Mouse (Mus musculus) layer of hippocampus, adult 18-20 months (tissue): ENCODE results near the gene Ap3m1. TPM values are rescaled to one million over a fixed set of nuclear protein-coding genes. Genes with fewer than 3 reads are reported as not detected.
"Not testable (repeated sequence)": the region's sequence is repeated elsewhere in the genome, so short reads cannot be mapped to it uniquely, and the experiment has no call there.

Experiments used
- DNase-seq, 2 experiments: peaks; one replicate each; pipeline ENCODE4 v3.0.0; 2022; ENCODE audit warnings: low spot score in 2 of 2
- long read RNA-seq: library from polyadenylated mRNA; stranded (forward); transcript quantifications from one replicate; pipeline ENCODE4 v2.0.0, GENCODE M21; 2021
- total RNA-seq, 2 experiments: library from RNA; stranded (reverse); gene quantifications; 2 replicates each; pipeline ENCODE4 v1.2.3; 2021

Ap3m1 gene
- total RNA-seq: 10 to 100 TPM; 67.2 to 70.5 TPM
- long read RNA-seq, full-length matches to known transcripts: 37 of 54 reads
- long read RNA-seq, partial matches to known transcripts: 1 of 54 reads
- long read RNA-seq, other reads (novel, unspliced or antisense): 16 of 54 reads

- peak; percentile 88 to 95 for DNase-seq
Measured at GRCm38 (mm10) chr14:21052112-21052780, at the start of gene Ap3m1, which contains the start of gene Adk. Gene Ap3m1 (minus strand): TSS chr14:21052508. Gene Adk (plus strand): TSS chr14:21052574.

GRCm38 (mm10) chr14:21101562-21101961 is 49.3 kb upstream of the Ap3m1 start:
- no peak for DNase-seq

GRCm38 (mm10) chr14:21100876-21101275 is 48.6 kb upstream of the Ap3m1 start:
- no peak for DNase-seq

- peak; percentile 19 to 53 for DNase-seq
Measured at GRCm38 (mm10) chr14:21099371-21099770, 47.1 kb upstream of the Ap3m1 start.

- no peak for DNase-seq
Measured at GRCm38 (mm10) chr14:21096689-21097088, 44.4 kb upstream of the Ap3m1 start.

GRCm38 (mm10) chr14:21096279-21096678 is 44.0 kb upstream of the Ap3m1 start:
- DNase-seq: no peak

- DNase-seq: not testable (repeated sequence)
Measured at GRCm38 (mm10) chr14:21094161-21094560, 41.9 kb upstream of the Ap3m1 start.

- DNase-seq: no peak
Measured at GRCm38 (mm10) chr14:21090930-21091486, 38.7 kb upstream of the Ap3m1 start.

- DNase-seq: no peak
Measured at GRCm38 (mm10) chr14:21090400-21090799, 38.1 kb upstream of the Ap3m1 start.

GRCm38 (mm10) chr14:21088731-21089130 is 36.4 kb upstream of the Ap3m1 start:
- DNase-seq: no peak

GRCm38 (mm10) chr14:21087390-21088060 is 35.2 kb upstream of the Ap3m1 start:
- no peak for DNase-seq

- DNase-seq: no peak
Measured at GRCm38 (mm10) chr14:21086827-21087351, 34.6 kb upstream of the Ap3m1 start.

GRCm38 (mm10) chr14:21086106-21086505 is 33.8 kb upstream of the Ap3m1 start:
- DNase-seq: no peak

- DNase-seq: no peak
Measured at GRCm38 (mm10) chr14:21085666-21086065, 33.4 kb upstream of the Ap3m1 start.

GRCm38 (mm10) chr14:21082823-21083222 is 30.5 kb upstream of the Ap3m1 start:
- DNase-seq: no peak

- no peak for DNase-seq
Measured at GRCm38 (mm10) chr14:21078511-21078910, 26.2 kb upstream of the Ap3m1 start.

- no peak for DNase-seq
Measured at GRCm38 (mm10) chr14:21077939-21078338, 25.6 kb upstream of the Ap3m1 start.

- DNase-seq: peak in 1 of 2 experiments; percentile 44
Measured at GRCm38 (mm10) chr14:21076501-21077194, 24.3 kb upstream of the Ap3m1 start.

GRCm38 (mm10) chr14:21075751-21076500 is 23.6 kb upstream of the Ap3m1 start:
- peak; percentile 82 to 89 for DNase-seq
